Comparison of ENCODE assay signal across 14 mouse cellular contexts in the genomic region with DNA sequence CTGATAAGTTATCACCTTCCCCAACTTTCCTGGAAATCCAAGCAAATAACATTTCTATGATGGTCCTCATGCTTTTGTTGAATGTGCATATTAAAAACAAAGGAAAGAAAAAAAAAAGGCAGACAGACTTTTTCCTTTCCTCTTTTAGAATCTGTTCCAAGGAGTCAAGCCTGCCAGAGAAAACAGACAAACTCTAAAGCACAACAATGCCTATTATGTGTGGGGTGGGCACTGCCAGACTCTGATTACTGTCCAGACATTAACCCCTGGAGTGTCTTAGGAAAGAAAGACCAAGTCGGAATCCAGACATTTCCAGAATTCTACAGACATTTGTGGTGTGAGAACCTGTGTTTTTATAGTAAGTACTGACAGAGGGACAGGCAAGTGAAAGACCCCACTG.
DNase-seq lines count a peak whose midpoint lies in the region; ATAC-seq lines count a peak whose summit lies in the region.
"Had no signal": no experiment of that assay in that cellular context is flagged by ENCODE, and none has a peak within 500 bp of the region (broad histone marks: within the 10 kb centered on the region; RNA-seq: fewer than 3 reads in every experiment).

No protein-coding gene starts in this region.

- H3K4me1 ChIP-seq in embryonic facial prominence, embryonic 14.5 days (ENCODE audit: control insufficient read depth, insufficient read depth, low read length) = peaks cover 25% of the 10 kb centered on the region
- H3K4me1 ChIP-seq in embryonic facial prominence, embryonic 10.5 days = peaks cover 34% of the 10 kb centered on the region
- H3K4me1 ChIP-seq: liver, embryonic 12.5 days had no signal

- no peaks in the 10 kb centered on the region for H3K36me3 ChIP-seq in embryonic facial prominence, embryonic 14.5 days (ENCODE audit: control insufficient read depth, insufficient read depth, low read length)
- no peaks in the 10 kb centered on the region for H3K36me3 ChIP-seq in embryonic facial prominence, embryonic 10.5 days (replicated peaks)
- H3K36me3 ChIP-seq: forebrain, embryonic 12.5 days; liver, embryonic 12.5 days; neural tube, embryonic 12.5 days had no signal

- H3K27ac ChIP-seq in embryonic facial prominence, embryonic 14.5 days (replicated peaks; ENCODE audit: low read depth, low read length) = no peak overlapping the region
- no peak overlapping the region; the same call in 1 of the 2 replicates for H3K27ac ChIP-seq in embryonic facial prominence, embryonic 10.5 days (replicated peaks)
- H3K27ac ChIP-seq: forebrain, embryonic 12.5 days; liver, embryonic 12.5 days; neural tube, embryonic 12.5 days had no signal

- H3K4me2 ChIP-seq in embryonic facial prominence, embryonic 14.5 days (ENCODE audit: low read depth, low read length) = no peak overlapping the region
- H3K4me2 ChIP-seq: forebrain, embryonic 12.5 days; liver, embryonic 12.5 days; neural tube, embryonic 12.5 days had no signal

- DNase-seq in embryonic facial prominence, embryonic 14.5 days (ENCODE audit: low spot score) = peak; percentile 49
- DNase-seq in embryonic facial prominence, embryonic 10.5 days (ENCODE audit: low spot score) = no peak
- DNase-seq in kidney, postnatal 36 days = peak; percentile 4 to 9
- DNase-seq in kidney, adult 18-20 months = no peak
- DNase-seq in fibroblast of lung, adult 2 months (ENCODE audit: low read depth) = peak; percentile 56
- peak; percentile 18 for DNase-seq in heart, postnatal 4 days
- no peak for DNase-seq in left cerebral cortex, adult 18-20 months (ENCODE audit: low spot score in 2 of 2)
- DNase-seq in right cerebral cortex, postnatal 25 days = no peak
- DNase-seq: cerebellum, adult 9-11 months; gastrocnemius, postnatal 36 days; thymus, postnatal 36 days had no signal

- H3K9me3 ChIP-seq in embryonic facial prominence, embryonic 14.5 days (ENCODE audit: control insufficient read depth, low read length) = no peaks in the 10 kb centered on the region
- H3K9me3 ChIP-seq in embryonic facial prominence, embryonic 10.5 days = no peaks in the 10 kb centered on the region
- H3K9me3 ChIP-seq: forebrain, embryonic 12.5 days; liver, embryonic 12.5 days; neural tube, embryonic 12.5 days had no signal

- no peak overlapping the region for H3K9ac ChIP-seq in embryonic facial prominence, embryonic 14.5 days (ENCODE audit: low read depth, low read length)
- H3K9ac ChIP-seq: forebrain, embryonic 12.5 days; liver, embryonic 12.5 days; neural tube, embryonic 12.5 days had no signal

- 25% methylated on average over 1 of the region's 1 CpGs for WGBS in embryonic facial prominence, embryonic 14.5 days
- WGBS in embryonic facial prominence, embryonic 10.5 days = 44% methylated on average over 1 of the region's 1 CpGs

- ATAC-seq in embryonic facial prominence, embryonic 14.5 days (ENCODE audit: low read depth) = no peak
- ATAC-seq: liver, embryonic 12.5 days had no signal

- no peaks in the 10 kb centered on the region for H3K27me3 ChIP-seq in embryonic facial prominence, embryonic 14.5 days (replicated peaks; ENCODE audit: control insufficient read depth, insufficient read depth, low read length)
- H3K27me3 ChIP-seq in embryonic facial prominence, embryonic 10.5 days (replicated peaks; ENCODE audit: low read depth, poor library complexity, severe bottlenecking) = no peaks in the 10 kb centered on the region
- H3K27me3 ChIP-seq: forebrain, embryonic 12.5 days; liver, embryonic 12.5 days; neural tube, embryonic 12.5 days had no signal

- no peak overlapping the region for H3K4me3 ChIP-seq in embryonic facial prominence, embryonic 14.5 days (ENCODE audit: low read depth, low read length)
- H3K4me3 ChIP-seq in embryonic facial prominence, embryonic 10.5 days = no peak overlapping the region
- H3K4me3 ChIP-seq: forebrain, embryonic 12.5 days; liver, embryonic 12.5 days; neural tube, embryonic 12.5 days had no signal

Comparison
In these comparisons a context has a peak if more than half of its experiments do, and no peak if none do; other contexts are left out.
1. DNase-seq: peak in embryonic facial prominence, embryonic 14.5 days (single experiment), kidney, postnatal 36 days (2 of 2), fibroblast of lung, adult 2 months (single experiment) and heart, postnatal 4 days (single experiment); none in embryonic facial prominence, embryonic 10.5 days (single experiment), kidney, adult 18-20 months (single experiment), left cerebral cortex, adult 18-20 months (0 of 2) and right cerebral cortex, postnatal 25 days (single experiment).